Mouse (Mus musculus) forebrain, postnatal 0 days (tissue): Measurements from ENCODE around the gene Ptprd. TPM values are rescaled to one million over a fixed set of nuclear protein-coding genes. Genes with fewer than 3 reads are reported as not detected.

Source experiments
- ATAC-seq: fragments of 200-750 bp; cut with Nextera tagmentation; 2 replicates; pipeline ENCODE4 v1.8.0; 2017; ENCODE audit warnings: mild to moderate bottlenecking, moderate library complexity
- DNase-seq: peaks from one replicate; pipeline ENCODE4 v3.0.0-alpha.2; 2015
- H3K27ac ChIP-seq: fragments of 300-500 bp; sonication (generic); 2 replicates; pipeline ENCODE4 v1.5.1; 2014; ENCODE audit warnings: low read depth, mild to moderate bottlenecking, antibody characterized with exemption, low read length, moderate library complexity, mixed read lengths
- H3K27me3 ChIP-seq: fragments of 300-500 bp; sonication (generic); 2 replicates; pipeline ENCODE4 v1.6.1; 2014; ENCODE audit warnings: mild to moderate bottlenecking, low read length, mixed read lengths; ENCODE audit not compliant: insufficient read depth
- H3K36me3 ChIP-seq: fragments of 300-500 bp; sonication (generic); 2 replicates; pipeline ENCODE4 v1.6.1; 2014; ENCODE audit warnings: mild to moderate bottlenecking, moderate library complexity; ENCODE audit not compliant: insufficient read depth
- H3K4me1 ChIP-seq: fragments of 300-500 bp; sonication (generic); 2 replicates; pipeline ENCODE4 v1.6.1; 2014; ENCODE audit warnings: antibody characterized with exemption; ENCODE audit not compliant: insufficient read depth
- H3K4me2 ChIP-seq: fragments of 300-500 bp; sonication (generic); 2 replicates; pipeline ENCODE4 v1.6.1; 2014; ENCODE audit warnings: low read depth, mild to moderate bottlenecking, moderate library complexity
- H3K4me3 ChIP-seq: fragments of 300-500 bp; sonication (generic); 2 replicates; pipeline ENCODE4 v1.5.1; 2014; ENCODE audit warnings: low read depth, low read length, mixed read lengths
- H3K9ac ChIP-seq: fragments of 300-500 bp; sonication (generic); 2 replicates; pipeline ENCODE4 v1.6.1; 2014; ENCODE audit warnings: mild to moderate bottlenecking
- H3K9me3 ChIP-seq: fragments of 300-500 bp; sonication (generic); 2 replicates; pipeline ENCODE4 v1.6.1; 2016; ENCODE audit warnings: low read length
- CTCF ChIP-seq: sonication (generic); IDR thresholded peaks from 2 replicates; pipeline ENCODE4 v1.5.1; 2016; ENCODE audit warnings: antibody characterized with exemption, control low read depth, low read depth
- WGBS: fragments of 180-500 bp; shearing (Covaris S2); extraction: QIAGEN DNeasy Blood & Tissue Kit; methylation state at CpG from one replicate; pipeline ENCODE4 v1.1.7; 2014; 5-methylcytosine and 5-hydroxymethylcytosine counted together
- polyA plus RNA-seq: library from polyadenylated mRNA; unstranded; fragments of >200 nt; fragmentation: Nextera tagmentation; extraction: Ambion mirVana; gene quantifications from 2 replicates; pipeline ENCODE4 v1.2.1, GENCODE M21; 2015
- total RNA-seq: library from RNA; depleted of rRNA; stranded (reverse); fragments of >200 nt; gene quantifications from 2 replicates; pipeline ENCODE4 v1.2.3, GENCODE M21; 2014

Ptprd gene
- total and polyA plus RNA-seq, 2 experiments from 2014 or later = 58.3 to 120 TPM

DNA sequence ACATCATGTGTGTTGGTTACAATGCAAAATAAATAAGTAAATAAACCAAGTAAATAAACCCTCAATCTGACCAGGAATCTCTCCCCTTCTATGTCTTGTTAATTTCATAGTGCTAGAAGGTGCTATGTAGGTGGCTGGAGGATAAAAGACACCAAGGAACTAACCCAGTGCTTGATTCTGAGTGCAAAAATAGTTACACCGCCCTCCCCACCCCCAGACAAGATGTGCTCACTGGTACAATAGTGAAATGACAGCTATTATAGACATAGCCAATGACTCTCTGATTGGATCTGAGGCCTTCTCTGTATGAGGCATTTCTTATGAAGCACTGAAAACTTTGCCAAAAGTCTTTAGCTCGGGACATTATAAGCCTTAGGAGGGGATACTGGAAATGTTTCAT, 1857.6 kb downstream of the Ptprd start:
- Histone ChIP-seq H3K4me1 (no peaks in the 10 kb centered on the region), H3K27me3 (no peaks in the 10 kb centered on the region), H3K4me3 (no peak overlapping the region), H3K9me3 (no peaks in the 10 kb centered on the region), H3K4me2 (no peak overlapping the region), H3K27ac (no peak overlapping the region), H3K9ac (no peak overlapping the region), H3K36me3 (no peaks in the 10 kb centered on the region)
- 86% methylated on average over 2 of the region's 2 CpGs for WGBS
- ATAC-seq = no peak
- DNase-seq = no peak
- no peak for TF ChIP-seq CTCF

DNA sequence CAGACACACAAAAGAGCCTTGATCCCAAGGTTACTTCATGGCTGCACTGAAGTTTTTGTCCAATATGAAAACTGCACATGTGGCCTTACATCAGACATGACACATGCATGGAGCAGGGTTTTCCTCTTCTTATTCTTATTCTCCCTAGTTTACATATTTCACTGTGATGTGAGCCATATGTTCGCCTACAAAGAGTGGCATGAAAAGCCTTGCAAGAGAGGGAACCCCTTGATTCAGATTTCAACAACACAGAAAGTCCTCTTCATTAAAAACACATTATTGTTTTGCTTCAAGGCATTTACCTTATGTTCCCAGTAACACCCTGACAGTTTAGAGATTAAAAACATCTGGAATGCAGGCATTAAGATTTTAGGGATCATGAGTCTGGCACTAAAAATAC, 1859.3 kb downstream of the Ptprd start:
- WGBS = 49% methylated on average over 1 of the region's 1 CpGs
- no peak overlapping the region for H3K9ac ChIP-seq

DNA sequence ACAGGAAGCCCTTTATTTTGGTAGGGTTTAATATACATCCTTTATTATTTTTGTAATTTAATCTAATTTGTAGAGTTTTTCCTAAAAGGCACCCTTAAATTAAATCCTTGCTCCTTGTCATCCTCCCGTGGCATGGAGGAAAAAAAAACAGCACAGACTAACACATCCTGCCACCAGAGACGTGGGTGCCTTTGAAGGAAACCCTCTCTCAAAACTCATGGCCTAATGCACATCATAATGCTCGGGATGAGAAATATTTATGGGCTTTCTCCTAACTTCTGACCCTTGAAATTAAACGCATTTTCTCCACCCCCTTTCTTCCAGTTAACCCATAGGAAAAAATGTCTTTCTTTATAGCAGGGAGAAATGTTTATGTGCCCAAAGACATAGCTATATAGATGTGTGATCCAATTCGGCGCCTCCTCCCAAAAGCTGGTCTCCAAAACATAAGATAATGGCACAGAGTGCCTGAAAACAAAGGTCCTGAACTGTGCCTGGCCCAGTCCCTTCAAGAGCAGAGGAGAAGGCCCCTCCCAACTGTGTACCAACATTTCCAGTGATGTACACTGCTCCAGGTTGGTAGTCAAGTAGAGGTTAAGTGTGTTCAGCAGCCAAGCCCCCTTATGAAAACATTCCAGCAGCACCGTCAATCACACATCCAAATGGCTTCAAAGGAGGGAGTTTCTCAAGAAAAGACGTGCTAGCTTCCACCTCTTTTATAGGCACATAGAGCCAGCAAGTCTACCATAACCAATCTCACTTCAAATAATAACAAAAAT, 1860.4 kb downstream of the Ptprd start:
- H3K36me3 ChIP-seq = no peaks in the 10 kb centered on the region
- no peak overlapping the region for H3K4me2 ChIP-seq
- no peak overlapping the region for H3K27ac ChIP-seq
- DNase-seq = no peak
- 61% methylated on average over 8 of the region's 8 CpGs for WGBS
- H3K9me3 ChIP-seq = no peaks in the 10 kb centered on the region
- no peak for ATAC-seq
- no peak overlapping the region for H3K9ac ChIP-seq
- no peak overlapping the region for H3K4me3 ChIP-seq
- H3K4me1 ChIP-seq = no peaks in the 10 kb centered on the region
- TF ChIP-seq CTCF = no peak
- H3K27me3 ChIP-seq = no peaks in the 10 kb centered on the region

More for the DNA sequence above, 1859.3 kb downstream of the Ptprd start:
- Histone ChIP-seq H3K4me3 (no peak overlapping the region), H3K4me1 (no peaks in the 10 kb centered on the region), H3K27ac (no peak overlapping the region), H3K27me3 (no peaks in the 10 kb centered on the region), H3K9me3 (no peaks in the 10 kb centered on the region), H3K4me2 (no peak overlapping the region), H3K36me3 (no peaks in the 10 kb centered on the region)
- ATAC-seq = peak; percentile 29; the same call in 1 of the 2 replicates
- no peak for TF ChIP-seq CTCF
- DNase-seq = no peak

DNA sequence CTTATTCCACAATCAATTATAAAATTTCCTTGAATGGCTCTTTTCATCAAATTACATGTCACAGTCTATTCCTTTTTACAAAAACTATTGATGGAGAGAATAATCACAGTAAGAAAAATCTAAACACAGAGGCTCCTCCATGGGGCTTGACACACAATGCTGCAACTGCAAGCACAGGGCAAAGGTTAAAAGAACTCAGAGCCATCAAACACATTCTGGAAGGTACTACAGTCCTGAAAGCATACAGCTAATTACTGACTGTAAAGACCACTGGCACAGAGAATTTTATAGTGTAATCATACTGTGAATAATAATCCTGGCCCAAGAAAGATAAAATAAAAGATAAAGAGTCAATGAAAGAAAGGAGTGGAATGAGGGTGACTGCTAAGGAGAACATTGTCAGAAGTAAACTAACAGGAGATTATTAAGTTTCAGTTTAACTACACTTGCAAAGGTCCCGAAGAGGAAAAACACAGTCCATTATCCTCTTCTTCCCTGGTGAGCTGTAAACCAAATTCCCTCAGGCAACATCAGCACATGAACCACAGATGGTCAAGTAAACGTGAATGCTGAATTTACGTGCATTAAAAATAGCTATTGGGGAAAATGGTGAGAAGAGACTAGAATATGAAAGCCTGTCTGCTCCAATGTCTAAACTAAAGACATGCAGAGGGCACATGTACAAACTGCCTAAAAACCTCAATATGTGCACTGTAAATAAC, 1861.4 kb downstream of the Ptprd start:
- no peaks in the 10 kb centered on the region for H3K4me1 ChIP-seq
- H3K4me2 ChIP-seq = no peak overlapping the region
- ATAC-seq = no peak
- H3K27me3 ChIP-seq = no peaks in the 10 kb centered on the region
- no peak for DNase-seq
- no peak overlapping the region for H3K27ac ChIP-seq
- no peak for TF ChIP-seq CTCF
- no peaks in the 10 kb centered on the region for H3K9me3 ChIP-seq
- H3K9ac ChIP-seq = no peak overlapping the region
- 41% methylated on average over 3 of the region's 3 CpGs for WGBS
- H3K4me3 ChIP-seq = no peak overlapping the region
- H3K36me3 ChIP-seq = no peaks in the 10 kb centered on the region

DNA sequence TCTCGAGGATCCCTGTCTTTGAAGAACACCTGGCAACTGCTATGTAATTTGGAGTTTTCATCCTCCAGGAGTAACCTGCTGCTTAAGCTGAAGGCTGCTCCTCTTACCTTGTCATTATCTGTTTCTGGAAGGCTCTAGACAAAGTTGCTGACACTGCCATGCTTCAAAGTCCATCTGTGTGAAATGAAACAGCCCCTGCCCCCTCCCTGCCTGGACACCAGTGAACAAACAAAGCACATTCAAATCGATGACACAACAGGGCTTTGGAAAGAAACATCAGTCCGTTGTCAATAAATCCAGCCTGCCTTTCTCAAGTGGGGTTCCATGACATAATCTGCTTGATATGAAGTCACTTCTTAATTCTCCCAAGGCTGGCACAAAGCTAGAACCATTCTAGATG, 1867.7 kb downstream of the Ptprd start:
- WGBS = 70% methylated on average over 3 of the region's 3 CpGs

DNA sequence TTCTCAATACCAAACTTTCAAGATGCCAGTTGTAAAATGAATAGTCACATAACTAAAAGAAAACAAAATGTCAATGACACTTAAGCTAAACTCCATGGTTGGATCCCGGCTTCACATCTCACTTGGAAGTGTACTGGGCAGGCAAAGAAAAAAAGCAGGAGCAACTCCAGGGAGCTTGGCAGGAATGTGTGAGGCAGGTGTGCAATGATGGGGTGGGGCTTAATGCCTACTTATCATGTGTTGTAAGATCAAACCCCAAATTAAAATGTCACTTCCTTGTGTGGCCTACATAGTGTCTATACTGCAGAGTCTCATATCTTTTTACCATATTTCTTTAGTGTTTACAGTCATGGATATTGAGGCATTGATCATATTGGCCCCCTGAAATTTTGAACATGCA, 1873.8 kb downstream of the Ptprd start:
- Histone ChIP-seq H3K27ac (no peak overlapping the region), H3K9ac (no peak overlapping the region), H3K36me3 (no peaks in the 10 kb centered on the region), H3K4me1 (no peaks in the 10 kb centered on the region), H3K27me3 (no peaks in the 10 kb centered on the region), H3K9me3 (no peaks in the 10 kb centered on the region), H3K4me2 (no peak overlapping the region), H3K4me3 (no peak overlapping the region)
- 71% methylated on average over 1 of the region's 1 CpGs for WGBS
- DNase-seq (no peak), ATAC-seq (no peak)
- no peak for TF ChIP-seq CTCF

More for the DNA sequence above, 1867.7 kb downstream of the Ptprd start:
- Histone ChIP-seq H3K27me3 (no peaks in the 10 kb centered on the region), H3K9ac (no peak overlapping the region), H3K9me3 (no peaks in the 10 kb centered on the region), H3K4me2 (no peak overlapping the region), H3K4me1 (no peaks in the 10 kb centered on the region), H3K4me3 (no peak overlapping the region), H3K36me3 (no peaks in the 10 kb centered on the region), H3K27ac (no peak overlapping the region)
- DNase-seq = no peak
- no peak for ATAC-seq
- TF ChIP-seq CTCF = no peak

DNA sequence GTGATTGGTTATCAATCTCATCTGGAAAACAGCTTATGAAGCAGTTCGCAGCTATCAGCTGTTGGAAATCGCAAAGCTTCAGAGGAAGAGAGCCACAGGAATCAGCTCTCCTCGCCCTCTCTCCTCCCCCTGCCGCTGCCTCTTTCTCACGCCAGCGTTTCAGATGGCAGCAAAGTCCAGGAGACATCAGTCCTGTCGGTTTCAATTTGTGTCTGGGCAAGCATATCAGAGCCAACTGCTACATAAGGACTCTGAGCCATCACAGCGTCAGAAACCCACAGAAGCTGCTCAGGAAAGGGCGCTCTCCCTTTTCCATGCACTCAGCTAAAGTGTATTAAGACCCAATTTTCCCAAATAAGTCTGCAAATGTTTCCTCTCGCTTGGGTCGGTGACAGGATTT, 1884.4 kb downstream of the Ptprd start:
- DNase-seq = peak; percentile 43
- no peak overlapping the region; the same call in 1 of the 2 replicates for H3K4me3 ChIP-seq
- peak overlapping the region; percentile 27 for H3K4me2 ChIP-seq
- no peak overlapping the region for H3K9ac ChIP-seq
- no peaks in the 10 kb centered on the region for H3K27me3 ChIP-seq
- 12% methylated on average over 11 of the region's 11 CpGs for WGBS
- H3K27ac ChIP-seq = no peak overlapping the region
- no peaks in the 10 kb centered on the region for H3K36me3 ChIP-seq
- H3K4me1 ChIP-seq = 0 out of 2 replicates have a peak, but pooled peaks cover 5% of the 10 kb centered on the region
- no peaks in the 10 kb centered on the region for H3K9me3 ChIP-seq
- no peak for TF ChIP-seq CTCF
- ATAC-seq = peak; percentile 44
